Mouse (Mus musculus) adrenal gland, postnatal 25 days (tissue): Measurements from ENCODE around the gene Zfp691. TPM values are rescaled to one million over a fixed set of nuclear protein-coding genes. Genes with fewer than 3 reads are reported as not detected.

Experiments used
- DNase-seq: peaks from one replicate; pipeline ENCODE4 v3.0.0; 2021; ENCODE audit warnings: mixed read lengths
- total RNA-seq: library from RNA; stranded (reverse); gene quantifications from 2 replicates; pipeline ENCODE4 v1.2.3, GENCODE M21; 2021

The Zfp691 gene
- total RNA-seq, 1 experiment from 2014 or later, result 15.3 TPM

- peak; percentile 79 for DNase-seq
These were observed 6.3 kb downstream of the Zfp691 start for GRCm38 (mm10) chr4:119167663-119168062.

- no peak for DNase-seq
These were observed 6.9 kb downstream of the Zfp691 start for GRCm38 (mm10) chr4:119167068-119167467.

- no peak for DNase-seq
These were observed 8.1 kb downstream of the Zfp691 start for GRCm38 (mm10) chr4:119165916-119166315.

GRCm38 (mm10) chr4:119162990-119163389, 11.0 kb downstream of the Zfp691 start:
- DNase-seq, result no peak

GRCm38 (mm10) chr4:119161358-119161757, 12.6 kb downstream of the Zfp691 start:
- no peak for DNase-seq

GRCm38 (mm10) chr4:119157891-119158290, 16.1 kb downstream of the Zfp691 start:
- DNase-seq, result no peak

- peak; percentile 79 for DNase-seq
These were observed 16.8 kb downstream of the Zfp691 start for GRCm38 (mm10) chr4:119157186-119157585.

- DNase-seq, result no peak
These were observed 25.3 kb downstream of the Zfp691 start for GRCm38 (mm10) chr4:119148741-119149140.

- DNase-seq, result no peak
These were observed 26.6 kb downstream of the Zfp691 start for GRCm38 (mm10) chr4:119147347-119147746.

GRCm38 (mm10) chr4:119146816-119147215, 27.2 kb downstream of the Zfp691 start:
- peak; percentile 24 for DNase-seq

- peak; percentile 73 for DNase-seq
These were observed 31.6 kb downstream of the Zfp691 start for GRCm38 (mm10) chr4:119142230-119142871.

GRCm38 (mm10) chr4:119141191-119141590, 32.8 kb downstream of the Zfp691 start:
- no peak for DNase-seq

- no peak for DNase-seq
These were observed 33.9 kb downstream of the Zfp691 start for GRCm38 (mm10) chr4:119140126-119140525.

- DNase-seq, result no peak
These were observed 35.2 kb downstream of the Zfp691 start for GRCm38 (mm10) chr4:119138776-119139175.

GRCm38 (mm10) chr4:119138171-119138570, 35.8 kb downstream of the Zfp691 start:
- DNase-seq, result peak; percentile 72

- no peak for DNase-seq
These were observed 36.7 kb downstream of the Zfp691 start for GRCm38 (mm10) chr4:119137313-119137712.

- no peak for DNase-seq
These were observed 40.1 kb downstream of the Zfp691 start for GRCm38 (mm10) chr4:119133860-119134259.

GRCm38 (mm10) chr4:119133306-119133705, 40.7 kb downstream of the Zfp691 start:
- no peak for DNase-seq

GRCm38 (mm10) chr4:119131189-119131910, 42.6 kb downstream of the Zfp691 start:
- no peak for DNase-seq

GRCm38 (mm10) chr4:119129096-119129495, 44.9 kb downstream of the Zfp691 start:
- DNase-seq, result no peak

GRCm38 (mm10) chr4:119128547-119128946, 45.4 kb downstream of the Zfp691 start:
- no peak for DNase-seq

- no peak for DNase-seq
These were observed 46.8 kb downstream of the Zfp691 start for GRCm38 (mm10) chr4:119127229-119127628.

GRCm38 (mm10) chr4:119125577-119126270, 48.3 kb downstream of the Zfp691 start:
- no peak for DNase-seq
